ENCODE assay signal across 11 mouse cellular contexts in genomic region chr12:108675614-108676401, GRCm38 (mm10). TPM values are rescaled to one million over a fixed set of nuclear protein-coding genes. Genes with fewer than 3 reads are reported as not detected.
DNase-seq lines count a peak whose midpoint lies in the region; ATAC-seq and TF ChIP-seq lines count a peak whose summit lies in the region.
"Had no signal": no experiment of that assay in that cellular context is flagged by ENCODE, and none has a peak within 500 bp of the region (broad histone marks: within the 10 kb centered on the region; RNA-seq: fewer than 3 reads in every experiment).

No protein-coding gene starts in this region.

- H3K9me3 ChIP-seq in kidney, postnatal 0 days (replicated peaks; ENCODE audit: low read length) = no peaks in the 10 kb centered on the region
- H3K9me3 ChIP-seq in hindbrain, embryonic 16.5 days (ENCODE audit: control insufficient read depth, low read length) = no peaks in the 10 kb centered on the region
- H3K9me3 ChIP-seq: midbrain, embryonic 13.5 days had no signal

- H3K27me3 ChIP-seq in kidney, postnatal 0 days (ENCODE audit: insufficient read depth, low read length) = no peaks in the 10 kb centered on the region
- no peaks in the 10 kb centered on the region for H3K27me3 ChIP-seq in hindbrain, embryonic 16.5 days (replicated peaks; ENCODE audit: control insufficient read depth, insufficient read depth, low read length)
- H3K27me3 ChIP-seq: midbrain, embryonic 13.5 days had no signal

- peak; percentile 36 for ATAC-seq in frontal cortex, adult (ENCODE audit: low TSS enrichment)
- peak; percentile 75 for ATAC-seq in kidney, postnatal 0 days (replicated peaks; ENCODE audit: low FRiP score, low read depth)
- no peak for ATAC-seq in hindbrain, embryonic 16.5 days
- ATAC-seq: midbrain, embryonic 13.5 days had no signal

- no peak overlapping the region for H3K4me3 ChIP-seq in kidney, postnatal 0 days (replicated peaks; ENCODE audit: low read depth, low read length)
- no peak overlapping the region for H3K4me3 ChIP-seq in hindbrain, embryonic 16.5 days (ENCODE audit: low read length)
- H3K4me3 ChIP-seq: midbrain, embryonic 13.5 days had no signal

- DNase-seq in frontal cortex, postnatal 14 days (ENCODE audit: low spot score in 2 of 2) = no peak
- DNase-seq in thymus, postnatal 14 days = peak; percentile 38
- no peak for DNase-seq in thymus, postnatal 25 days
- peak; percentile 53 for DNase-seq in kidney, postnatal 0 days (ENCODE audit: low spot score)
- DNase-seq in ovary, postnatal 14 days (ENCODE audit: low spot score) = no peak
- no peak for DNase-seq in spleen, postnatal 36 days (ENCODE audit: low spot score in 2 of 2)
- DNase-seq: adrenal gland, postnatal 36 days; right cerebral cortex, postnatal 14 days had no signal

- WGBS in kidney, postnatal 0 days = 49% methylated on average over 8 of the region's 8 CpGs
- WGBS in hindbrain, embryonic 16.5 days = 82% methylated on average over 8 of the region's 8 CpGs

- H3K4me2 ChIP-seq in kidney, postnatal 0 days (ENCODE audit: low read length) = peak overlapping the region; percentile 3; the same call in 1 of the 2 replicates
- no peak overlapping the region for H3K4me2 ChIP-seq in hindbrain, embryonic 16.5 days (ENCODE audit: low read length)
- H3K4me2 ChIP-seq: midbrain, embryonic 13.5 days had no signal

- H3K9ac ChIP-seq in kidney, postnatal 0 days (ENCODE audit: low read depth, low read length) = peak overlapping the region; percentile 18; the same call in 1 of the 2 replicates
- no peak overlapping the region for H3K9ac ChIP-seq in hindbrain, embryonic 16.5 days (ENCODE audit: low read depth, low read length)
- H3K9ac ChIP-seq: midbrain, embryonic 13.5 days had no signal

- H3K4me1 ChIP-seq in kidney, postnatal 0 days (replicated peaks; ENCODE audit: insufficient read depth, low read length) = peaks cover 17% of the 10 kb centered on the region
- no peaks in the 10 kb centered on the region for H3K4me1 ChIP-seq in hindbrain, embryonic 16.5 days (ENCODE audit: control insufficient read depth, insufficient read depth, low read depth, low read length)
- H3K4me1 ChIP-seq: midbrain, embryonic 13.5 days had no signal

- H3K27ac ChIP-seq in kidney, postnatal 0 days = peak overlapping the region; percentile 91
- H3K27ac ChIP-seq in hindbrain, embryonic 16.5 days (ENCODE audit: low read depth, low read length) = no peak overlapping the region
- H3K27ac ChIP-seq: midbrain, embryonic 13.5 days had no signal

- TF ChIP-seq CTCF in kidney, postnatal 0 days (IDR thresholded peaks at IDR 0.05; ENCODE audit: low read depth) = peak; percentile 56

- H3K36me3 ChIP-seq in kidney, postnatal 0 days (ENCODE audit: insufficient read depth, low read length) = peaks cover 26% of the 10 kb centered on the region
- H3K36me3 ChIP-seq in hindbrain, embryonic 16.5 days (ENCODE audit: control insufficient read depth, insufficient read depth, low read length) = peaks cover 30% of the 10 kb centered on the region

RNA-seq across cellular contexts. Expression of gene Degs2, which starts 26.3 kb away (rescaled TPM):
- polyA plus RNA-seq in kidney, postnatal 0 days (2015; fragmentation: Nextera tagmentation; extraction: Ambion mirVana) = 19.0 and 21.5 TPM in 2 replicates
- polyA plus RNA-seq in hindbrain, embryonic 16.5 days (2015; fragmentation: Nextera tagmentation; extraction: Ambion mirVana) = 1.8 and 2.5 TPM in 2 replicates

Comparison
In these comparisons a context has a peak if more than half of its experiments do, and no peak if none do; other contexts are left out.
1. DNase-seq: peak in thymus, postnatal 14 days (single experiment) and kidney, postnatal 0 days (single experiment); none in frontal cortex, postnatal 14 days (0 of 2), thymus, postnatal 25 days (single experiment), ovary, postnatal 14 days (single experiment) and spleen, postnatal 36 days (0 of 2).